Mouse (Mus musculus): ENCODE data around the gene Lsr.
"Not testable (repeated sequence)": the region's sequence is repeated elsewhere in the genome, so short reads cannot be mapped to it uniquely, and the experiment has no call there.

Lsr gene

DNA sequence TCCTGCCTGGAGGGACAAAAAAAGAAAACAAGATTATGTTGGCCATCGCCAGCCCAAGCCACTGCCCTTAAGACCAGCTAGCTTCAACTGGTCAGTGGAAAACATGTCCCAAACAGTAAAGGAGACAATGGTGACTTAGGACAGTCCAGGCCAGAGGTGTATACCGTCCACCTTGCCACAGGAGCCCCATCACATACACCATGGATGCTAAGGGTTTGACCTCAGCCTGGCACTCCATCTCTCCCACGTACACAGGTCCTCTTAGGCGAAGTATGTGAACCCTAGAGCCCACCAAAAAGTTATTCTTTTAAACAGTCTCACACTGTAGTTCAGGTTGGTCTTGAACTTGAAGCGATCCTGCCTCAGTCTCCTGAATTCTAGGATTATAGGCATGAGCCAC is 10.4 kb downstream of the Lsr start:
- no peak for DNase-seq (ENCODE audit: low read depth)

DNA sequence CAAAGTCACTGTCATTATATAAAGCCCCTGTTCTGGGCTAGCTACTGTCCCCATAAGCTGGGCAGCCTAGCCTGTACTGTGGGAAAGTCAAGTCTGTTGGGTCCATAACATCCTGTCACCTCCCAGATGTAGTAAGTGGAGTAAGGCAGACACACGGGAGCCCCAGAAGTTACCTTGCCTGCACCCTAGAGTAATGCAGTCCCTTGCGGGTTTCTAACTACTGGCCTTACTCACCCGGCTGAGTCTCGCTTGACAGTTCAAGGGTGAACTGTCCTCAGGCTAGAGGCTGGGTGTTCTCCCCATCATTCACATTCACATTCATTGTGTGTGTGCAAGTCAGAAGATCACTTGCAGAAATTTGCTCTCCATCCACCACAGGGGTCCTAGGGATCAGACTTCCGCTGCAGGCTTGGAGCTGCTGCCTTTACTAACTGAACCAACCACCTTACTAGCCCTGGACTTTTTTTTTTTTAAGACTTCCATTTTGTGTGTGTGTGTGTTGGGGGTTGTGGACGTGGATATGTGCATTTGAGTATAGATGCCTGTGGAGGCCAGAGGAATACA is 13.4 kb downstream of the Lsr start:
- DNase-seq (ENCODE audit: low read depth), result no peak

DNA sequence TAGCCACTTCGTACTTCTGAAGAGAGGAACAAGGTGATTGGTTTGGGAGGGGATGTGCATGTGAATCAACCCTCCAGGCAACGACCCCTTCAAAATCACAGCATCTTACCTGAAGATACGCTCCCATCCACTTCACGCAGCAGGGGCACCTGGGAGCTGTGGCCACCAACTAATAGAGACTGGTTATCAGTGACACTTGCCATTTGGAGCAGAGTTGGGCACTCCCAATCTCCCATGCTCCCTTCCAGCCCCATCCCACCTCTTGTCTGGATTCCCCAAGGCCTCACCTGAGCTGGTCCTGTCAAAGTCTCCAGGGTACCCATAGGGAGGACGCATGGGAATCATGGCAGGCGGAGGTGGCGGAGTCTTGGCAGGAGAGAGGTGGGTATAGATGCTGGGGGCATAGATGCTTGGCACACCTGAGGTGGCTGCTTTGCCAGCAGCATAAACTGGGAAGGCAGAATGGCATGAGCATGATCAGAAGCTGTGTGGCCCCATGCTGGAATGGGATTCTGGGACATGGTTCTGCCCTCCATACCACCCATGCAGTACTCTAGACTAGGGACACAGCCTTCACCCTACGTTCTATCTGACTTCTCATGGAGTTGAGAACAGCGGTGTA is 14.3 kb downstream of the Lsr start:
- no peak for DNase-seq (ENCODE audit: low read depth)

DNA sequence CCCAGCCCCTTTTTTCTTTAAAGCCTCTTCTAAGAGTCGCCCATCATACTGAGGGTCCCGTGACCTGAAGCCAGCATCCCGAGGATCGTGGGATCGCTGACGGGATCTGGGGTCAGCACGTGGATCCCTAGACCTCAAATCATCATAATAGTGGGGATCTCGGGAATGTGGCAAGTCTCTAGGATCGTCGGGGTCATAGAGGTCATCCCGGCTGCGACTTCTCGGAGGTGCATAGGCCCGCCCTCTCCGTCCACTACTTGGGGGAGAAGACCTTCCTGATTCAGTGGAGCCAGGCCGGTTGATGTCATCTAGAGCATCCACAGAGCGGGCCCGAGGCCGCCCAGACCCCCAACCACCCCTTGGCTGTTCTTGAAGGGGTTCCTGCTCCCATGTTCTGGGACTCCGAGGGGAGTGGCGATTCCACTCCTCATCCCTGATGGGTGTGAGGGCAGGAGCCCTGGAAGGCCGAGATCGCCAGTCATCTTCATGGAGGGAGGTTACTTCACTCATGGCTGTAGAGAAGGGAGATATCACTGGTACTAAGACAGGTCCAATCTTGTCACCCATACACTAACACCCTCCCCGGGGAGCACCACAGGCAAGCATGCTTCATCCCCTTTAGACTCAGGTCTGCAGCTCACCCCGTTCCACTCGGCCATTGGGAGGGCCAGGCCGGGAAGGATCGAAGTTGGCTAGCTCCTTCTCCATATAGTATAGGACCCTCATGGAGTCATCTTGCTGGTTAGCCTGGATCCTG is 15.0 kb downstream of the Lsr start:
- no peak for DNase-seq (ENCODE audit: low read depth)

DNA sequence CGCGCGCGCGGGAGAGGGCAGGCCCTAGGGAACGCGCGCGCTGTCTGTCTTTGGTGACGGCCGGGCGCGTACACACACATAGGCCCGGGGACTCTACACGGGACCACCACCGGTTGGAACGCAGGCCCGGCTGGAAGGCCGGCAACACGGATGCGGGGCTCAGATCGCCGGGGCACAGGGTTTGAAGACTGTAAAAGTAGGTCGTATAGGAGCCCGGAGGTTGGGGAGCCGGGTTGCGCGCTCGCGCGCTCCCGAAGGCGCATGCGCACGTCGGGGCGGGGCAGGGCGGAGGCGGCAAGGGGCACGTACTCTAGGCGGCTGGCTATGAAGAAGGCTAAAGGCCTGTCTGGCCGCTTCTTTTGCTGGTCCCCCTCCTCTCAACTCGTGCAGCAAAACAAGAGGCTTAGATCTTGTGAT is 15.9 kb downstream of the Lsr start:
- DNase-seq (ENCODE audit: low read depth), result peak; percentile 70

DNA sequence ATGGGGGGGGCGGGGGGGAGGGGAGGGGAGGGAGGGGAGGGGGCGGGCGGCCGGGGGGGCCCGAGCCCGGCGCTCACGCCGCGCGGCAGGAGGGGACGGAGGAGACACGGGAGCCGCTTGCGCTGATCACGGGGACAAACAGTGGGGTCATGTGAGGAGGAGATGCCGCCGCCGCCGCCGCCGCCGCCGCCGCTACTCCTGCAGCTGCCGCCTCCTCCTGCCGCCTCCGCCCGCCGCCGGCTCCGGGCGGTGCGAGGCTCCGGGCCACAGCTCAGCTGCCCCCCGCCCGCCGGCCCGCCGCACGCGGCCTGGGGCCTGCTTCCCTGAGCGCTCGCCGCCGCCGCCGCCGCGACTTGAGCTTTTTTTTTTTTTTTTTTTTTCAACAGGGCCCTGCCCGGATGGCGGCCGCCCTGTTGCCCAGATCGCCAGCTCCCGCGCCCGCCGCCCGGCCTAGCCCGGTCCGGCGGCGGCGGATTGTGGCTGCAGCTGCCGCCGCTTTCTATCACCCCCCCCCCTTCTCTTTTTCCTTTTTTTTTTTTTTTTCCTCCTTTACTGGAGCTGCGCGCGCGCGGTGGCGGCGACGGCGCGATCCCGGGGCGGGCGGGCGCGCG is 16.4 kb downstream of the Lsr start, which contains the start of gene Usf2:
Gene Usf2 (minus strand): TSS at position 48 of the 611 bp plus-strand sequence.
- DNase-seq (ENCODE audit: low read depth), result no peak

DNA sequence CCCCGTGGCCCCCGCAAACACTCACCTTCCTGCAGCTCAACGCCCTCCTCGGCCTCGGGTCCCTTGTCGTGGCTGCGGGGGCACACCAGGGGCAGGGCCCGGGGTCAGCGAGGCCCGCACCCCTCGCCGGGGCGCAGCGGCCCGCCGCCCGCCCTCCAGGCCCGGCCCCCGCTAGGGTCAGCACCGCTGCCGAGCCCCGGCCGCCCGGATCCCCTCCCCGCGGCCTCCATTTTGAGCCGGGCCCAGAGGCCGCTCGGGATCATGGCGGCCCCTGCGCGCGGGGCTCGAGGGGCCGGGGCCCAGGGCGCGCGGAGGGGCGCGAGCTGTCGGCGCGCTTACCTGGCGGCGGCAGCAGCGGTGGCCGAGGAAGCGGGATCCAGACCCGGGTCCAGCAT is 16.9 kb downstream of the Lsr start:
- no peak for DNase-seq (ENCODE audit: low read depth)

DNA sequence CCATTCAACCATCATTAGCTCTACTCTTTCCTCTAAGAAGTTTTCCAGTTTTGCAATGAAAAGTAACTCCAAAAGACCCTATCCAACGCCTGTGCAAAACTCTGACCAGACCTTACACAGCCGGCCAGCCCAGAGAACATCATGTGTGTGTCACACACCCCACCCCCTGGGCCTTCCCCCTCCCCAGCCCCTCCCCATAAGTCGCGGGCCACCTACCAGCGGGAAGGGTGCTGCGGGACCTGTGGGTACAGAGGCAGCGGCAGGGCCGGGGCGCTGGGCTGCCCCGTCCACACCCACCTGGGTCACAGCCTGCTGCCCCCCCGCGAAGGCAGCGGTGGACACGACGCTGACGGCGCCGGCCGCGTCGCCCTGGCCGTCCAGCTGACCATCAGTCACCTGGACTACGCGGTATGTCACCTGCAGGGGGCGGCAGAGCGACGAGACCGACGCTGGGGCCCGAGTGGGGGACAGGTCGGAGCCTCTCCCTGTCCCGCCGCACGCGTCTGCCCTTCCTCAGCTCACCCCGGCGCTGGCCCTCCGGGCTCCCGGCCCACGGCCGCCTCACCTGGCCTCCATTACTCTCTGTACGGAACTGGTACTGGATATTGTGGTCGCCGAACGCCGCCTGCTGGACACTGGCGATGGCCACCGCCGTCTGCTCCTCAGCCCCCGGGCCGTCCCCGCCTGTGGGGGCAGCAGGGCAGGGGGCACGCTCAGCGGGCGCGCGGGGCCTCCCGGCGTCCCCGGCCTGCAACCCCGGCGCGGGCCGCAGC is 17.5 kb downstream of the Lsr start:
- DNase-seq (ENCODE audit: low read depth), result peak; percentile 49

DNA sequence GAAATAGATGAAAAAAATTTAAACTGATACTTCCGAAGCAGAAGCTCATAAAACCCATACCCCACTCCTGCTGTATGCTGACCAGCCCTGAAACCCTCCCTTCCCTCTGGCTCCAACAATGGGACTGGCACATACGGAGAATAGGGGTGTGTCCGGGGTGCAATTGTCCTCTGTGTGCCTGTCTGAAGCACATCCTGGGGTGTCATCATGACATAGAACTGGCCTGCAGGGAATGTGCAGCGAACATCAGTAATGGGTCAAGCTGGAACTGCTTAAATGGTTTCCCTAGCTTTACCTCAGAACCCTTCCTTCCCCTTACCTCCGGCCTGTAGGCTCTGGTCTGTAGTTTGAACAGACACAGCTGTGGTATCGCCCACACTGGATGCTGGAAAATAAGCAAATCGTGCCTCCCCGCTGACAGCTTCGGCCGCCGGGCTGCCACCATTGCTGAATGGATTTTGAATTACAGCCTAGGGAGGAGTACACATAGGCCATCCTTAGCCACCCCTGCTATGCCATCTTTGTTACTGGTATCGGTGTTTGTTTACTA is 18.2 kb downstream of the Lsr start:
- no peak for DNase-seq (ENCODE audit: low read depth)

DNA sequence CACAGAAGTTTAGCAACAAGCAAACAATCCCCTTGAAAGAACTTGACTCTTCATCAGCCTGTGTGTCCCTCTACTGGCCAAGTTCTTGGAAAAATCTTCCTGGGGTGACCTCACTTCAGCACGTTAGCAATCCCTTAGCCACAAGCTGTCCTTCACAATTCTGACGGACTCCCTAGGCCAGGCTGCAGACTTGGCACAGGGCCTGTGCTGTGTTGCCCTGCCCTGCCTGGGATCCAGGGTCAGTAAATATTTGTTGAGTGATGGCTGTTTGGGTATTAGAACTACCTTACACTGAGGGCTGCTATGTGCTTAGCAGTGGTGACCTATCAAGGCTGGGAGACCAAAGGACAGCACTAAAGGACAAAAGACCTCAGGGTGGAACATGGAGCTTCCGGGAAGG is 19.2 kb downstream of the Lsr start:
- no peak for DNase-seq (ENCODE audit: low read depth)

DNA sequence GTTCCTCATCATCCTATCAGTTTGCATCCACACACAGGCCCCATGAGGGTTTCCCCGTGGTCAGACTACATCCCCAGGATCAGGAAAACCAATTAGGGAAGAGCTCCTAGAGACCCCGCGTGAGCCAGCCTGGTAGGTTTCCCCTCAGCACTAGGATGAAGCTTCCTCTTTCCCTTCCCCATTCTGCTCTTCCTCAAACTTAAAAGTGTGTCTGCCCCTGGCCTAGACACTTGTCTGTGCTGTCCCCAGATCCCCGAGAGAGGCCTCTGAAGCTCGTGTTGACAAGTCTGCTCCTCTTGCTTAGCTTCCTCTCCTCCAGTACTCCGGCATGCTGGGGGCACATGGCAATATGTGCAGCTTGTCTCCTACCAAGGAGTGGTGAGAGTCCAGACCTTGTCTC is 19.8 kb downstream of the Lsr start:
- DNase-seq (ENCODE audit: low read depth), result no peak

DNA sequence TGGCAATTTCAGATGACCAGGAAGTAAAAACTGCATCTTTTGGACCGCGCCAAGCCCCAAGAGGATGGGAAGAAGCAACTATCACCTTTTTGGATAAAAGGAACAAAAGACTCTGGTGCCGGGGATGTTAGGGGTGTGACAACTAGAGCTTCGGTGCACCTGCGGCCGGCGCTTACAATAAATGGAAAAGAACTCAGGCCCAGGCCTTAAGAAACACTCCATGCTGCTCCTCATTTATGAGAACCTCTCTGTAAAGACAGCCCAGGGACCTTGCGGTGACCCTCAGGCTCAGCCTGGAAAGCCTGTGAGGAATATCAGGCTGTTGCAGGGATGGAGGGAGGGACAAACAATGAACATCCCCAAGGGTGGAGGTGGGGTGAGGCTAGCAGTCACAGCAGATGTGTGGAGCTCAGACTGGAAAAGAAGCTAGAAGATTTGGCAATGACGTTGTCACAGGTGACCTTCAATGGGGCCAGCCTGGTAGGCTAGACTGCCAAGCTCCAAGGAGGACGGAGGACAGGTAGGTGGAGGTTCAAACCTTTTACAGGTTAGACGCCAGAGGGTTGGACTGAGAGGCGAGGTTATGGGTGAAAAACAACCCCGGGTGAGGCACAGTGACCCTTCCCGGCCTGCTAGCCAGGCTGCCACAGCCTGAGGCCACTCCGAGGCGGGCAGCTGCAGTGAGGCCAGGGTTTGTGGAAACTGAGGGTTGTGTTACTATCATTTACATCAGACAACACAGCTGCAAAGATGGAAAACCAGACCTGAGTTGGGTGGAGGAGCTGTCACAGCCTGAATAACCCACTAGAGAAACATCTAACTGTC is 20.6 kb downstream of the Lsr start:
- no peak for DNase-seq (ENCODE audit: low read depth)

DNA sequence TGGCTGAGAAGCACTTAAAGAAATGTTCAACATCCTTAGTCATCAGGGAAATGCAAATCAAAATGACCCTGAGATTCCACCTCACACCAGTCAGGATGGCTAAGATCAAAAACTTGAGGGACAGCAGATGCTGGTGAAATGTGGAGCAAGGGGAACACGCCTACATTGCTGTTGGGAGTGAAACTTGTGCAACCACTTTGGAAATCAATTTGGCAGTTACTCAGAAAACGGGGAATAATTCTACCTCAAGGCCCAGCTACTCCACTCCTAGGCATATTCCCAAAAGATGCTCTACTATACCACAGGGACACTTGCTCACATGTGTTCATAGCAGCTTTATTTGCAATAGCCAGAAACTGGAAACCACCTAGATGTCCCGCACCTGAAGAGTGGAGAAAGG is 23.4 kb downstream of the Lsr start:
- not testable (repeated sequence) for DNase-seq (ENCODE audit: low read depth)

DNA sequence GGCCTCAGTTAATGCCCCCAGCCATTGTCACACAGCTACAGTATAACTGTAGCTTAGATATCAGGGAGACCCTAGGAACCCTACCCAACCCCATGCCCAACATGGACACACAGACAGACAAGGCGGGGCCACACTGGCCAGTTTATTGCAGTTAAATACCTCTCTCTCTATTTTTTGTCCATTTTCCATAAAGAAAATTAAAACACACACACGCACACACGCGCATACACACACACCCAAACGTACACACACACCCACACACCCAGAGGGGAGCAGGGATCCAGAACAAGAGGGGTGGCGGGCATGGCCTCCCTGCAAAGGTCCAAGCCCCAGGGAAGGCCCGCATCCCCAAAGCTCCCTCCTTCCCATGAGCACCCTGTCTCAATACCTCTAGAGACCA is 27.4 kb downstream of the Lsr start:
- DNase-seq (ENCODE audit: low read depth), result no peak

DNA sequence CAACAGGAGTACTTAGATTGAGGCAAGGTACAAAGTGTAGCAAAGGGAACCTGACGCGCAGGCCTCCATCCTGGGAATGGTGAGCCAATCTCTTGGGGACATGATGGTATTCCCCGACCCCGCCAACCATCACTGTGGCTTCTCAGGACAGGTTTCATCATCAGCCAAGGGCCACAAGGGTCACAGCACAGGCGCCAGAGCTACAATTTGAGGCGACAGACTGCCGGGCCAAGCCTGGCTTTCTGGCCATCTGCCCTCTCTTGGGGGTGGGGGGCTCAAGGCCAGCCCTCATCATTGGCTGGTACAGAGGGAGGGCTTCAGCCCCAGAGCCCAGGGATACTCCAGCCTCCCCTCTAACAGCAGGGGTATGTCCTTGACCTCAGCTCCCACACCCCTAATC is 27.8 kb downstream of the Lsr start:
- not testable (repeated sequence) for DNase-seq (ENCODE audit: low read depth)

DNA sequence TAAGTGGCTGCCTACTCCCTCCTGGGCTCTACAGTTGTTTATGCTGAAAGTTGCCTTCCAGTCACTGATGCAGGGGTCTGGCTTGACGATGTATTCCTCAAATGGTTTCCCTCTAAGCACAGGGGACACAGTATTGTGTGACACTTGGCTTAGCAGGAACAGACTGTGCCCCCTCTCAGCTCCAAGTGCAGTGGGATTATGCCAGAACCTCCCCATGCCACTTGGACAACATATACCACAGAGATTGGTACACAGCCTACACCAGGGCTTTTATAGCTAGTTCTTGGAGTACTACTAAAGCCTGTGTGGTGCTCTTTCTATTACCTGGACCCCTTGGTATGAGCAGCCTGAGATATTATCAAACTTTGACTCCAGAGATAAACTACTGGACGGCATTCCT is 28.6 kb downstream of the Lsr start:
- not testable (repeated sequence) for DNase-seq (ENCODE audit: low read depth)

DNA sequence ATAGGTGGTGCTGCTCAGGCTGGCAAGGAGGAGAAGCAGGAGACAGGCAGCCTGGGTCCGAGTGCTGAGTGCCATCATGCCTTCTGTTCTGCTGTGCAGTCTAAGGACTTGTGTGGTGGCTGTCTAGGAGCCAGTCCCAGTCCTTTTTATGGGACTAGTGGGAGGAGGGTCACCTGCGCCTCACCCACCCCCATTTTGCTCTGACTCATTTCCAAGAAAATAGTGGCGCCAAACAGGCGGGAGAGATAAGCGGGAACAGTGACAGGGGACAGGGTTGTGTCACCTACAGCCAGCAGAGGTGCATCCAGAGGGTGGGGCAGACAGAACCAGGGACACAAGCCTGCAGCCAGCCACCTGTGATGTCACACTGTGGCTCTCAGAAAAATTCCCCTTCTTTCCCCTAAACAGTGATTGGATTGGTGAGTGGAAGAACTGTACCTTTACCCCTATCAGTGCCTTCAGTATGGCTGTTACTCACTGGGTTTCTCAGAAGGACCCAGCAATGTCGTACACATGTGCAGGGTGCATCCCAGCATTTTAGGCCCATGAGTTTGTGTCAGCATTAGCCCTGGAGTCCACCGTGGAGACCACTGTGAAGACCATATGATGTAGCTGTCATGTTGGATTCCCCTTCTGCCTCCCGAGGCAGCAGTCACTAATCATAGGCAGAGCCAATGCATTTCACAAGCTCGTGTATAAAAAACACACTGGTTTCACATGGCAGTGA is 29.2 kb downstream of the Lsr start, which contains the start of gene Hamp:
Gene Hamp (minus strand): TSS at position 124 of the 727 bp plus-strand sequence.
- DNase-seq (ENCODE audit: low read depth), result no peak

DNA sequence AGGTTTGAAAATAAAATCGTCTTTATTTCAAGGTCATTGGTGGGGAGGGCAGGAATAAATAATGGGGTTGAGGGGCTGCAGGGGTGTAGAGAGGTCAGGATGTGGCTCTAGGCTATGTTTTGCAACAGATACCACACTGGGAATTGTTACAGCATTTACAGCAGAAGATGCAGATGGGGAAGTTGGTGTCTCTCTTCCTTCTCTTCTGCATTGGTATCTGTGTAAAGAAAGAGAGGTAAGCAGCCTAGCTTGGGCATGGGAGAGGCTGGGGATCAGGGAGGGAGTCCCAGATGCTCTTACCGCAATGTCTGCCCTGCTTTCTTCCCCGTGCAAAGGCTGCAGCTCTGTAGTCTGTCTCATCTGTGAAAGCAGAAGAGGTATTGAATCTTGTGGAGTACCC is 30.9 kb downstream of the Lsr start:
- DNase-seq (ENCODE audit: low read depth), result not testable (repeated sequence)

DNA sequence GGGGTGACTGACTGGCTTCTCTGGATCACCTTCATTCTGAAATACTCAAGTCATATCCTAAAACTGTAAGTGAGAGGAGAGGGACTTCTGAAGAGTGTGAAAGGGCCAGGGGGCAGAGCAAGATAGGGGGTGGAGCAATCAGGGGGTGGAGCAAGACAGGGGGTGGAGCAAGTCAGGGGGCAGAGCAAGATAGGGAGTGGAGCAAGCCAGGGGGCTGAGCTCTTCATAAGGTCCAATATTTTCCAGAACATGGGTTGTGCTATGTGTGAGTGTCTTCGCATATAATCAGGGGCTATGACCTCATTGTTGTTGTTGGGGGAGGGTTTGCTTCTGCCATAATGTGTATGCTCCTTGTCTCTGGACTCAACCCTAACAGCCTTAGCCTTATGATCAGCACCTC is 33.2 kb downstream of the Lsr start:
- DNase-seq (ENCODE audit: low read depth), result not testable (repeated sequence)

DNA sequence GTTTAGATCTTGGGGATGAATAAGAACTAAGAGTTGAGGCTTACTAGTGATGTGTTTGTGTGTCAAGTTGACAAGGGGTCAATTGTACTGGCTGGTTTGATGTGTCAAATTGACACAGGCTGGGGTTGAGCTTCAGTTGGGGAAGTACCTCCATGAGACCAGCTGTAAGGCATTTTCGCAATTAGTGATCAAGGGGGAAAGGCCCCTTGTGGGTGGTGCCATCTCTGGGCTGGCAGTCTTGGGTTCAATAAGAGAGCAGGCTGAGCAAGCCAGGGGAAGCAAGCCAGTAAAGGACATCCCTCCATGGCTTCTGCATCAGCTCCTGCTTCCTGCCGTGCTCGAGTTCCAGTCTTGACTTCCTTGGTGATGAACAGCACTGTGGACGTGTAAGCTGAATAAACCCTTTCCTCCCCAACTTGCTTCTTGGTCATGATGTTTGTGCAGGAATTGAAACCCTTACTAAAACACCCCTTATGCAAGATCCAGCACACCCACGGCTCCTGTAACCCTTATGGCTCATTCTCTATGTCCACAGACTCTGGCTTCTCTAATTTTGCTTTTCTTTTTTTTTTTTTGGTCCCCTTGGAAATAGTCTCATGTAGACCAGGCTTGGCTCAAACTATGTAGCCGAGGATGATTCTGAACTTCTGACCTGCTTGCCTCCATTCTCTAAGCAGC is 37.7 kb downstream of the Lsr start:
- DNase-seq (ENCODE audit: low read depth), result not testable (repeated sequence)

All from fibroblast of lung, adult 2 months (primary cell).